Mouse (Mus musculus): Measurements from ENCODE around the gene Slitrk3. TPM values are rescaled to one million over a fixed set of nuclear protein-coding genes. Genes with fewer than 3 reads are reported as not detected.

The Slitrk3 gene
- not detected for polyA plus RNA-seq (2017; shearing (Covaris generic))

GRCm38 (mm10) chr3:73057197-73057811 is at the start of gene Slitrk3:
Gene Slitrk3, minus strand, starts transcription at chr3:73057803.

Other genes with a start within 250 kb of the Slitrk3 start
- not detected for gene Sis, start 89.9 kb downstream of the Slitrk3 start, polyA plus RNA-seq (2017; shearing (Covaris generic))

Measured in inflammation-experienced regulatory T-cells, adult 16 weeks (primary cell).